Mouse (Mus musculus) neutrophil, adult 83 days (primary cell): Measurements from ENCODE around the gene Fgfbp3. TPM values are rescaled to one million over a fixed set of nuclear protein-coding genes. Genes with fewer than 3 reads are reported as not detected.

Experiments used
- total RNA-seq, 2 experiments: library from RNA; stranded (reverse); gene quantifications; one replicate each; pipeline ENCODE4 v1.2.4; 2023

Fgfbp3 gene
- total RNA-seq: under 1 TPM in 1 of 2 experiments, not detected in 1; 0.31 TPM

DNA sequence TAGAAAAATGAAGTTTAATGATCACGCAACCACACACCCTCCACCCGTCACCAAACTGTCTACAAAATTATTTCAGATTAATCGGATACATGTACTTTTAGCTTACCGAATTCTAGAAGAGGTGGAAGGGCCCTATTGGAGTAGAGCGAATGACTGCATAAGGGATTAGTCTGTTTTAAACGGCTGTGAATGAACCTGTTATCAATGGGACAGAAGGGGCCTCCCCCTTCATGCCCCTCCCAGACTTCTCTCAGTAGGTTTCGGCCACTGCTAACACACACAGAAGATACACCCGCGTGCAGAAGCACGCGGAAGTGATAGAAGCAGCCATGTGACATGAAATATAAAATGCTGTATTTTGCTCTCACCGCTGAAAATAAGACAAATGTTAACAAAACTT lies at the start of gene Fgfbp3:
Fgfbp3 (minus strand) TSS at position 150 of the 400 bp plus-strand sequence.

DNA sequence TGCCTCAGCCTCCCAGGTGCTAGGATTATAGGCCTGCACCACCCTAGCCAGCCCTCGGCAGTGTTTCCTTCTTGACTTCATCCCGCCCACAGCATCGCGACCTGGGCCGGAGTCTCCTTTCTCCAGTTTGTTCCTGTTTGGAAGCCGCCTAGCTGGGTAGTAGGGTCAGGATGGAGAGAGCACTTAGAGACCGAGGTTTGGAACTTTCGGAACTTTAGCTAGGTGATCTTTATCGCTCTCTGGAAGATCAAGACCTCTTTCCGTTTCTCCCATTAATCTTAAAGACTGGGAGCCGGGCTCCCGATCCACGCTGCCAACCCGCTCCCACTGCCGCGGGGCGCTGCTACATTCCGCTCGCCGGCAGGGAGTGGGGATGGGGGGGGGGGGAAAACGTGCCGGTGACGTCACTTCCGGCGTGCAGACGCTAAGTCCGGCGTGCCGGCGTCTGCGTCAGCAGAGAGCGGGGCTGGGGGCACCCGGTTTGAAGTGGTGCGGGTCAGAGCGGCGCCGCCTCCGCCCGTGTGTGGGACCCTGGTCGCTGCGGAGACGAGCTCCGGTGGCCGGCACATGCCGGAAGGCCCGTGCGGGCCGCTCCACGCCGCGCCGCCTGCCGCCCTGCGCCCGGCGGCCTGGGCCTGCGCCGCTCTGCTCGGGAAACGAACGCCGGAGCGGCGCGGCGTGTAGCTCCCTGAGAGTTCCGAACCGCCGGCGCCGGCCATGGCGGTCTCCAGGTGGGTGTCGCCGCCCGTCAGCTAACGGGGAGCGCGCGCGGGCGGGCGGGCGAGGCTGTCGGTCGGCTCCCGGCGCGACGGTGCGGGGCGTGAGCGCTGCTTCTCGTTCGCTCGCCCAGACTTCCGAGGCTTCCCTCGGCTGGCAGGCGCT lies 6.5 kb upstream of the Fgfbp3 start, which contains the start of gene Btaf1:
Btaf1 (plus strand) TSS at position 409 of the 882 bp plus-strand sequence.

Other genes starting within 250 kb of the Fgfbp3 start
- not detected for gene Ppp1r3c, start 183.0 kb downstream of the Fgfbp3 start, total RNA-seq
- 10 to 100 TPM; 65.0 to 72.1 TPM for gene Tnks2, start 85.4 kb downstream of the Fgfbp3 start, total RNA-seq
- 10 to 100 TPM; 29.0 to 30.8 TPM for gene Btaf1, start 6.5 kb upstream of the Fgfbp3 start, total RNA-seq